Mouse (Mus musculus): ENCODE measurements around the gene C4b. TPM values are rescaled to one million over a fixed set of nuclear protein-coding genes. Genes with fewer than 3 reads are reported as not detected.
"Not testable (repeated sequence)": the region's sequence is repeated elsewhere in the genome, so short reads cannot be mapped to it uniquely, and the experiment has no call there.

Gene C4b
- total and polyA plus RNA-seq, 3 experiments, result 16.8 to 26.6 (median 19.7) TPM

DNA sequence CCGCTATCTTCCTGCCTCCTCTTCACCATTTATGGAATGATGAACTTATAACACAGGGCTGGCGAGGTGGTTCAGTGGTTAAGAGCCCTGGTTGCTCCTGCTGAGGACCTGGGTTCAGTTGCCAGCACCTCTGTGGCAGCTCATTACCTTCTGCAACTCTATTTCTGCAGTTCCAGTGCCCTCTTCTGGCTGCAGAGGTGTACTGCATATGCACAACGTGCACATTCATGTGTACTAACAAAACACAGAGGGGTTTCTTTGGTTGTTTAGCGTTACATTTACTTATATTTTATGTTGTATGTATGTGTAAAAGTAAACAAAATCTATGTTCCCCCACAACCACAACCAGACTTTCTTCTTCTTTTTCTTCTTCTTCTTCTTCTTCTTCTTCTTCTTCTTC lies 20.6 kb downstream of the C4b start:
- intact Hi-C loops (cut with DNase I), result loop anchor here (5.0 kb wide), 1 partner anchor 79 kb away; the partner anchor contains the start of gene Cyp21a1

DNA sequence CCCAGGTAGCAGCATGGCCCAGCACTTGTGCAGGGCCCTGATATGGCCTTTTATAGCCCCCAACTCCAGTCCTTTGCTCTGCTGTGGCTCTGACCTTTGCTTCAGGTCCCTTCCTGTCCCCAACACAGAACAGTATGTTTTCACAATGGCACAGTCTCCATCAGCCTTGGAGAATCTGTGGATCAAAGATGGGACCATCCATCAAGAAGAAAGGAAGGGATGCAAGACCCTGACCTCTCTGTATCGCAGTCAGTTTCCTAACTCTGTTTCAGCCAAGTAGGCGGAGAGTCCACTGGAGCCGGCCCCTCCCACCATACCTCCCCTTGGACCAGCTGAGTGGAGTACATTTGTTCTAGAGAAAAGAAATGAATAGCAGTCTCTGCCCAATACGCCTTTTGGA lies 21.4 kb downstream of the C4b start:
- DNase-seq; H3K36me3 ChIP-seq (ENCODE audit: control insufficient read depth, insufficient read depth, low read length); H3K79me2 ChIP-seq (replicated peaks; ENCODE audit: control insufficient read depth, insufficient read depth, low read length); H3K9ac ChIP-seq (ENCODE audit: low read depth, low read length); H3K4me3 ChIP-seq; H3K27me3 ChIP-seq (ENCODE audit: control insufficient read depth, insufficient read depth, low read length); H3K4me1 ChIP-seq (ENCODE audit: control insufficient read depth, insufficient read depth, low read length); H3K27ac ChIP-seq: not testable (repeated sequence)
- WGBS, result 93% methylated on average over 4 of the region's 4 CpGs
- intact Hi-C loops (cut with DNase I), result loop anchor here (5.0 kb wide), 1 partner anchor 80 kb away; the partner anchor contains the start of gene Cyp21a1

More for the DNA sequence above, 20.6 kb downstream of the C4b start:
- Histone ChIP-seq H3K79me2 (replicated peaks; ENCODE audit: control insufficient read depth, insufficient read depth, low read length) (no peaks in the 10 kb centered on the region), H3K27me3 (ENCODE audit: control insufficient read depth, insufficient read depth, low read length) (no peaks in the 10 kb centered on the region), H3K4me3 (no peak overlapping the region), H3K36me3 (ENCODE audit: control insufficient read depth, insufficient read depth, low read length) (no peaks in the 10 kb centered on the region), H3K4me1 (ENCODE audit: control insufficient read depth, insufficient read depth, low read length) (no peaks in the 10 kb centered on the region), H3K9ac (ENCODE audit: low read depth, low read length) (no peak overlapping the region), H3K27ac (no peak overlapping the region)
- TF ChIP-seq POLR2A (IDR thresholded peaks at IDR 0.05; ENCODE audit: insufficient read depth, low read depth, low read length) (no peak), CTCF (IDR thresholded peaks at IDR 0.05) (peak; percentile 45)
- WGBS, result 72% methylated on average over 4 of the region's 4 CpGs
- no peak for DNase-seq

DNA sequence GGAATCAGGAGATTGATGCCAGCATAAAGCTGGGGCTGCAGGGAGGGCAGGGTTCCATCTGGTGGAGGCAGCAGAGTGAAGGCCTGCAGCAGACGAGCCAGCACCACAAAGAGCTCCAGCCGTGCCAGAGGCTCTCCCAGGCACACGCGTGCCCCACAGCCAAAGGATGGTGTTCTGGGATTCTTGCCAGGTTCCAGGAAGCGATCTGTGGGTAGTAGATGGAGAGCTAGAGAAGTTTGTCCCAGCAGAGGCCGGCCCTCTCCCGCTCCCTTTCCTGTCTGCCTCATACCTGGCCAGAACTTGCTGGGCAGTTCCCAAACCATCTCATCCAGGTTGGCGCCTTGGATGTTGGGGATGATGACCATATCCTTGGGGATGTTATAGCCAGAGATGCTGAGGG lies 23.8 kb downstream of the C4b start:
- intact Hi-C loops (cut with DNase I), result loop anchor here (5.0 kb wide), 1 partner anchor 82 kb away; the partner anchor contains the start of gene Cyp21a1
- WGBS, result 53% methylated on average over 8 of the region's 8 CpGs

DNA sequence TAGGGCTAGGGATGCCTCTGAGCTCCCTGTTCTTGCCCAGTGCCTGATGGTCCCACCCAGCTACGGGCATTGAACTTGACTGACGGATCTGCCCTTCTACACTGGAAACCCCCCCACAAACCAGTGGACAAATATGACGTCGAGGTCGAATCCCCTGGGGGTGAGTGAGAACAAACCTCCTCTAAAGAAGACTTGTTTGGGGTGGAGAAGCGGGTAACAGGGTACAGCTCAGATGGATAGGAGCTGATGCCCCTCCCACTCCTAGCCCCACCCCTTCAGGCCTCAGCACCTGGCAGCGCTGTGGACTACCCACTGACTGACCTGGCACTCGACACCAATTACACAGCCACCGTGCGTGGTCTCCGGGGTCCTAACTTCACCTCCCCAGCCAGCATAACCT lies 26.3 kb downstream of the C4b start:
- H3K27ac ChIP-seq, result no peak overlapping the region
- intact Hi-C loops (cut with DNase I), result no loop called here
- no peaks in the 10 kb centered on the region for H3K4me1 ChIP-seq (ENCODE audit: control insufficient read depth, insufficient read depth, low read length)
- H3K9ac ChIP-seq (ENCODE audit: low read depth, low read length), result no peak overlapping the region
- no peaks in the 10 kb centered on the region for H3K79me2 ChIP-seq (replicated peaks; ENCODE audit: control insufficient read depth, insufficient read depth, low read length)
- no peaks in the 10 kb centered on the region for H3K36me3 ChIP-seq (ENCODE audit: control insufficient read depth, insufficient read depth, low read length)
- no peak for DNase-seq
- WGBS, result 74% methylated on average over 11 of the region's 11 CpGs
- no peak overlapping the region for H3K4me3 ChIP-seq
- no peaks in the 10 kb centered on the region for H3K27me3 ChIP-seq (ENCODE audit: control insufficient read depth, insufficient read depth, low read length)
- TF ChIP-seq EP300 (IDR thresholded peaks at IDR 0.05; ENCODE audit: insufficient read depth, low read depth, low read length) (no peak), CTCF (IDR thresholded peaks at IDR 0.05) (no peak), POLR2A (IDR thresholded peaks at IDR 0.05; ENCODE audit: insufficient read depth, low read depth, low read length) (no peak)

More for the DNA sequence above, 23.8 kb downstream of the C4b start:
- H3K4me3 ChIP-seq; H3K9ac ChIP-seq (ENCODE audit: low read depth, low read length); H3K27ac ChIP-seq; H3K79me2 ChIP-seq (replicated peaks; ENCODE audit: control insufficient read depth, insufficient read depth, low read length); DNase-seq; H3K4me1 ChIP-seq (ENCODE audit: control insufficient read depth, insufficient read depth, low read length); H3K36me3 ChIP-seq (ENCODE audit: control insufficient read depth, insufficient read depth, low read length); H3K27me3 ChIP-seq (ENCODE audit: control insufficient read depth, insufficient read depth, low read length): not testable (repeated sequence)

DNA sequence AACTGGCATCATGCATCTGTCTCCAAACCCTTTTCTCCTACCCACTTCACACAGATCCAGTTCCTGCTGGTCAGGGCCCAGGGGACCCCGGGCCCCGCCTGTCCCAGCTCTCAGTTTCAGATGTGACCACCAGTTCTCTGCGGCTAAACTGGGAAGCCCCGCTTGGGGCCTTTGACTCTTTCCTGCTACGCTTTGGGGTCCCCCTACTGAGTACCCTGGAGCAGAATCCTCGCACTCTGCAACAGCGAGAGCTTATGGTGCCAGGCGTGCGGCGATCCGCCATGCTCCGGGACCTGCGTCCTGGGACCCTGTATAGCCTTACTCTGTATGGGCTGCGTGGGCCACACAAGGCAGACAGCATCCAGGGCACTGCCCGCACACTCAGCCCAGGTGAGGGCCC lies 27.4 kb downstream of the C4b start:
- intact Hi-C loops (cut with DNase I), result no loop called here
- H3K27me3 ChIP-seq (ENCODE audit: control insufficient read depth, insufficient read depth, low read length), result no peaks in the 10 kb centered on the region
- 86% methylated on average over 15 of the region's 15 CpGs for WGBS
- H3K4me3 ChIP-seq, result no peak overlapping the region
- H3K9ac ChIP-seq (ENCODE audit: low read depth, low read length), result no peak overlapping the region
- H3K36me3 ChIP-seq (ENCODE audit: control insufficient read depth, insufficient read depth, low read length), result no peaks in the 10 kb centered on the region
- H3K4me1 ChIP-seq (ENCODE audit: control insufficient read depth, insufficient read depth, low read length), result no peaks in the 10 kb centered on the region
- no peak overlapping the region for H3K27ac ChIP-seq
- H3K79me2 ChIP-seq (replicated peaks; ENCODE audit: control insufficient read depth, insufficient read depth, low read length), result no peaks in the 10 kb centered on the region
- no peak for DNase-seq
- TF ChIP-seq CTCF (IDR thresholded peaks at IDR 0.05) (no peak), EP300 (IDR thresholded peaks at IDR 0.05; ENCODE audit: insufficient read depth, low read depth, low read length) (no peak), POLR2A (IDR thresholded peaks at IDR 0.05; ENCODE audit: insufficient read depth, low read depth, low read length) (no peak)

DNA sequence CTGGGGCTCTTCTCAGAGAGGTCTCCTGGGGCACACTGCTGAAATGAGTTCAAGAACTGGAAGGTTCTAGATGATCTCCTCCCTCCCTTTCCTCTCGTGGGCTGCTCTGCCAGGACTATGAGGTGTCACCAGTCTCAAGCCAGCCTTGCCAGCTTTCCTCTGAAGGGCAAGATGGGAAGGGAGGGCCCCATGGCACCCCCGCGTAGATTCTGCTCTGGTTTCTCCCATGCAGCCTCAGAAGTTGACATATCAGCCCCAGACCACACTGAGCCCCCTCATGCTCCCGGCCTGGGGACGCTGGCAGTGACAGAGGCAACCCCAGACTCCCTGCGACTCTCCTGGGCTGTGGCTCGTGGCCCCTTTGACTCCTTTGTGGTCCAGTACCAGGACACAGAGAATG lies 28.2 kb downstream of the C4b start:
- H3K36me3 ChIP-seq (ENCODE audit: control insufficient read depth, insufficient read depth, low read length); H3K79me2 ChIP-seq (replicated peaks; ENCODE audit: control insufficient read depth, insufficient read depth, low read length); intact Hi-C loops (cut with DNase I); H3K9ac ChIP-seq (ENCODE audit: low read depth, low read length); H3K27ac ChIP-seq; H3K4me1 ChIP-seq (ENCODE audit: control insufficient read depth, insufficient read depth, low read length); H3K4me3 ChIP-seq; H3K27me3 ChIP-seq (ENCODE audit: control insufficient read depth, insufficient read depth, low read length); DNase-seq: not testable (repeated sequence)
- WGBS, result 82% methylated on average over 7 of the region's 7 CpGs

DNA sequence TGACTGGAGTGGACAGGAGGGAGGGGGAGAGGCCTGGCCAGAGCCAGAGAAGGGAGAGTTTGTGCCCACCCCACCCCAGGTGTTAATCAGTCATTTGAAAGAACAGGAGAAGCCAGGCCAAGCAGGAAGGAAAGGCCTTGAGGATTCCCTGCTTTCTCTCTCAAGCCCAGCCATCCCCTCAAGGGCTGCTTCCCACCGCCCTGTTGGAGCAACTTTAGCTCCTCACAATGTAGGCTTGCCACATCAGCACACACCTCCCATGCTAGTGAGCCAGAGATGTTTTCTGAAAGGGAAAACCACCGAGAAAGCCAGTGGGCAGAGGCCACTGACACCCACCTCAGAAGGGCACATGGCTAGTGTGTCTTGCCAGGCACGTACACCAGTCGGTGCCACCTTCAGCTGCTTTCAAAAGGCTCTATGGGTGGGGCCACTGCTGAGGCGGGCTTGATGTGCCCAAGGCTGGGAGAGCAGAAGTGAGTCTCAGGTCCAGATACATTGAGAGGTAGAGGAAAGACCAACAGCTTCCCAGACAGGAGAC lies 28.7 kb downstream of the C4b start:
- H3K4me3 ChIP-seq; H3K27me3 ChIP-seq (ENCODE audit: control insufficient read depth, insufficient read depth, low read length); H3K27ac ChIP-seq; H3K9ac ChIP-seq (ENCODE audit: low read depth, low read length); DNase-seq; H3K79me2 ChIP-seq (replicated peaks; ENCODE audit: control insufficient read depth, insufficient read depth, low read length); intact Hi-C loops (cut with DNase I); H3K4me1 ChIP-seq (ENCODE audit: control insufficient read depth, insufficient read depth, low read length); H3K36me3 ChIP-seq (ENCODE audit: control insufficient read depth, insufficient read depth, low read length): not testable (repeated sequence)
- WGBS, result 69% methylated on average over 5 of the region's 5 CpGs

DNA sequence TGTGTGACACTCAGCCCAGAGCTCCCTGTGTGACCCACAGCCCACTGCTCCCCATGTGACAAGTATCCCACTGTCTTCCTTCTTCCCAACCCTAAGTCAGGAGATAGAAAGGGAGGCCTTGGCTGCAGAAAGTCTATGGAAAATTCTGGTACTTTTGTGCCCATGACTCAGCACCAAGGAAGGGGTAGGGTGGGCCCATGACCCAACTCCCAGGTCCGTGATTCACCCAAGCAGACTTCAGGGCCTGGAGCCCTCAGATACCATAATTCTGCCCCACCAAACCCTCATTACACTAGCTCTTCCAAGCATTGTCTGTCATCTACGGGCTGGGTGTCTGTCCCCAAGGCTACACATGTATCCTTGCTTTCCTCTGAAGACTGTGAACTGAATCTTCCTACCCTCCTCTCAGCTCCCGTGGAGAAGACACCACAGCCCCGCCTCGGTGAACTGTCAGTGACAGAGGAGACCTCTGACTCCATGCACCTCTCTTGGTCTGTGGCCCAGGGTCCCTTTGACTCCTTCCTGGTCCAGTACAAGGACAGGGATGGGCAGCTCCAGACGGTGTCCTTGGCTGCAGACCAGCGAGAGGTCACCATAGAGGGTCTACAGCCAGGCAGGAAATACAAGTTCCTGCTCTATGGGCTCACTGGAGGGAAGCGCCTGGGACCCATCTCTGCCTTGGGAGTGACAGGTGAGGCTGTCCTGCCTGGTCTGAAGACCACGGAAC lies 29.3 kb downstream of the C4b start:
- H3K79me2 ChIP-seq (replicated peaks; ENCODE audit: control insufficient read depth, insufficient read depth, low read length); H3K4me1 ChIP-seq (ENCODE audit: control insufficient read depth, insufficient read depth, low read length); H3K27me3 ChIP-seq (ENCODE audit: control insufficient read depth, insufficient read depth, low read length); intact Hi-C loops (cut with DNase I); H3K27ac ChIP-seq; H3K9ac ChIP-seq (ENCODE audit: low read depth, low read length); DNase-seq; H3K4me3 ChIP-seq; H3K36me3 ChIP-seq (ENCODE audit: control insufficient read depth, insufficient read depth, low read length): not testable (repeated sequence)
- WGBS, result 65% methylated on average over 9 of the region's 9 CpGs
